Mouse (Mus musculus) splenic B cell, adult 2 months (primary cell): ENCODE measurements around the gene Fbxo33.

Experiments
- DNase-seq: peaks from one replicate; pipeline ENCODE4 v3.0.0-alpha.2; 2011; ENCODE audit warnings: low read depth, low spot score
- H3K27me3 ChIP-seq: 2 replicates; pipeline ENCODE4 v1.6.1; 2012; ENCODE audit warnings: mild to moderate bottlenecking, low read length, moderate library complexity, mixed read lengths; ENCODE audit not compliant: control insufficient read depth, poor library complexity, insufficient read depth, severe bottlenecking
- H3K36me3 ChIP-seq: 2 replicates; pipeline ENCODE4 v1.6.1; 2012; ENCODE audit warnings: mild to moderate bottlenecking, low read length, moderate library complexity, mixed read lengths; ENCODE audit not compliant: control insufficient read depth, poor library complexity, insufficient read depth, severe bottlenecking

Fbxo33 gene

DNA sequence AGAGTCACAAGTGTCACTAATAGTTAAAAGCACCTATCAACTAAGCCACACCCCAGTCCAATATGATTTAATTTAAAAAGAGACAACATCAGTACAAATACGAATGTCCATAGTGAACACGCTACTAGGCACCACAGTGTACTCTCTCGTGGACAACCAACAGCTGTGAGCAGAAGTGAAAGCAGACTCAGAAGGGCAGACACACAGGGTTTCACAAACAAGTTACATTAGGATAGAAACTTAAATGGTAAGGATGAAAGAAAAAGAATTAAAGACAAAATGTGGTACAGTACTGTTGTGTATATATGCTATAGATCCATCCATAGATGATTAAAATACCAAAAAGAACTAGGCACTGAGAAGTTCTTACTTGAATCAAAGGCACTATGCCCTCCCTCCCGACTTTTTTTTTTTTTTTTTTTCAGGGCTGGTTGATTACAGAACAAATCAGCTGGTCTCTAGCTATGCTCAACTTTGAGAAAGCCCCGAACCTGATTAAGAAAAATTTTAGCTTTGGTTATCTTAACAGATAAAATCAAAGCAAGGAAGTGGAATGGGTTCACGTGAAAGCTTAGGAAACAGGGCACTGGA, 2.8 kb downstream of the Fbxo33 start:
- Histone ChIP-seq H3K36me3 (no peaks in the 10 kb centered on the region), H3K27me3 (no peaks in the 10 kb centered on the region)
- peak; percentile 63 for DNase-seq

DNA sequence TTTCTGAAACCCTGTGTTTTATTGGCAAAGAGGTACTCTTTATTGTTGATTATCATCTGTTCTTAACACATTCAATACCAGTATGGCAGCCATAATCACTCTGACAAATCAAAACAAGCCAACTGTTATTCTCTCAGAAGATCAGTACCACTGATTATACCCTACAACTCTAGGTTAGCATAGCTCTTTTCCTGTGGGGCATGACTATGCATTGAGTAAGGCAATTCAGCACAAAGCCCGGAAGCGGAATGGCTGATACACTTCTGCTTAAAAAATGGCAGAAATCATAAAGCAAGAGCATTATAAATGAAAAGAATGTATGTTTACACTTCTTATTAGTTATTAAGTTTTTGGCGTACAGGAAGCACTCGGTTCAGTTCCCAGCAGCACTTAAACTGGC, 3.3 kb downstream of the Fbxo33 start:
- H3K27me3 ChIP-seq = no peaks in the 10 kb centered on the region

DNA sequence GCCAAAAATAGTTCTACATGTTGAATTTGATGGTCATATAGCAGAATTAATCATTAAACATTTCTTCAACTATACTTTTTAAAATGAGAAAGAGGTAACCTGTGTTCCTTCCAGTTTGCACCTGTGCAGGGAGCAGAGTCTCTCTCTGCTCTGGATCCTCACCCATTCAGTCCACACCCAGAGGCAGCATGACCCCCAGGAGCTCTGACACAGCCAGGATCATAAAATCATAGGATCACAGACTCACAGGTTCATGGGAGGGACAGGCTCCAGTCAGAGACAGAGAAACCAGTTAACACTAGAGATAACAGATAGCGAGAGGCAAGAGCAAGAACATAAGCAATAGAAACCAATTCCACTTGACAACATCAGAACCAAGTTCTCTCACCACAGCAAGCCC, 11.7 kb downstream of the Fbxo33 start:
- no peaks in the 10 kb centered on the region for H3K27me3 ChIP-seq
- H3K36me3 ChIP-seq = peaks cover 11% of the 10 kb centered on the region
- DNase-seq = no peak

More for the DNA sequence above, 3.3 kb downstream of the Fbxo33 start:
- no peaks in the 10 kb centered on the region for H3K36me3 ChIP-seq
- DNase-seq = peak; percentile 36

DNA sequence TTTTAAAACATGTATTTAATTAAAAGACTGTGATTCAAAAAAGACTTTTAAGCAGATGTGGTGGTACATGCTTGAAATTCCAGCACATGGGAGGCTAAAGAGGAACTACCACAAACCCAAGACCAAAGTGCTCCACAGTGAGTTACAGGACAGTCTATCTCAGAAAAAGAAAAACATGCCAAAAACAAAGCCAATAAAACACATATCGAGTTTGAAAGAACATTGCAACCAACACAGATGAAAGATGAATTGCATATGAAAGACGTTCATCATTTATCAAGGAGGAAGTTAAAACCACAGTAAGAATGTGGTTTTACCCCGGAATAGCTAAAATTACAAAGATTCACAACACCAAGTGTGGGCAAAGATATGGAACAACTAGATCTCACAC, 12.5 kb downstream of the Fbxo33 start:
- DNase-seq = peak; percentile 47
- no peaks in the 10 kb centered on the region for H3K27me3 ChIP-seq
- peaks cover 14% of the 10 kb centered on the region for H3K36me3 ChIP-seq

DNA sequence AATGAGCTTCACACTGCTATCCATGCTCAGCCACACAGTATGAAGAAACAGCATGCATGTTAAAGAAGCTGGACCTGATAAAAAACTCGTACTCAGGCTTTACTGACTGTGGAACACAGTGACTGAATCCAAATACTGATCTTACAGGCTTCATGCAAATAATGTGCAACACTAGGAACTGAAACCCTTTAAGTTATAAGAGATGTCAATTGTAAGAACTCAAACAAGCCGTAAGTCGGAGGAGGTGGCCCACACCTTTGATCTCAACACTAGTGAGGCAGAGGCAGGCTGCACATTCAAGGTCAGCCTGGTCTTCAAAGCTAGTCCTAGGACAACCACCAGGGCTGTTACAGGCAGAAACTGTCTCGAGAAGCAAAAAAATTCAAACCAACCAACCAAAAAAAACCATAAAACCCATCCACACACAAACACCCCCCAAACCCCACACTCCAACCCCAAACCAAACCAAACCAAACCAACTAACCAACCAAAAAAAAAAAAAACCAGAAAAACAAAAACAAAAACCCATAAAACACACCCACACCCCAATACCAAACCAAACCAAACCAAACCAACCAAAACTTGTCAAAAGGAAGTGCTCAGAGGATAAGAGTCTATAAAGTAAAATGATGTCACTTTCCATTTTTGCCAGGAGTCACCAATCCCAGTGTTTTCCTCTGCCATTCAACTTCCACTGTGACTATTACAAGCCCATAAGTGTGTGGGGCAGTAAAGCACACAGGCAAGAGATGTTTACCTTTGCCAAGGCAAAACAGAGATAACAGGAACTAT, 13.1 kb downstream of the Fbxo33 start:
- peak; percentile 68 for DNase-seq
- H3K27me3 ChIP-seq = no peaks in the 10 kb centered on the region

DNA sequence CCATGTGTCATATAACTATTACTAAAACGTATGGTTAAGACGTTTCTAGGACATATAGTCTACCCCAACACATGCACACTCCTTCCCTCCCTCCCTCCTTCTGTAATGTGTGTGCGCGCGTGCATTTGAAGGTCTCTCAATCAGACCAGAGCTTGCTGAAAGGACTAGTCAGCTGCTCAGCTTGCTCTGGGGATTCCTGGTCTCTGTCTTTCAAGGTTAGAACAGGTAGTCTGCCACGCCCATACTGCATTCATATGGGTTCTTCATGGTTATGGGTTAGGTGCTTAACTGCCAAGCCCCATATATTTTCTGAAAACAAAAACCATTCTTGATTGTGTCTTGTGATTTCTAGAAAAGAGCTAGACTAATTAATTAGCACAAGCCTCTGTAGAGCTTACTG, 14.0 kb downstream of the Fbxo33 start:
- DNase-seq = no peak
- H3K36me3 ChIP-seq = peaks cover 17% of the 10 kb centered on the region
- no peaks in the 10 kb centered on the region for H3K27me3 ChIP-seq

More for the DNA sequence above, 13.1 kb downstream of the Fbxo33 start:
- peaks cover 15% of the 10 kb centered on the region for H3K36me3 ChIP-seq

DNA sequence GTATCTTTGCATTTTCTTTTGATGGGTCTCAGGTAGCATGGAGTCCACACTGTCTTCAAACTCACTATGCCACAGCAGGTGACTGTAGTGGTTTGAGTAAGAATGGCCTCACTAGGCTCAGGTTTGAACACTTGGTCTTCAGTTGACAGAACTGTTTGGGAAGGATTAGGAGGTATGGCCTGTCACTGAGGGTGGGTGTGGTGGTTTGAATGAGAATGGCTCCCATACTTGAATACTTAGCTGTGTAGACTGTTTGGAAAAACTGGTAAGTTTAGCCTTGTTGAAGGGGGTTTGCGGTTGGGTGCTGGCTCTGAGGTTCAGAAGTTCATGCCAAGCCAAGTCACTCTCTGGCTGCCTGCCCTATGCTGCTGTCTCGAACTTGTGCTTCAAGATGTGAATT, 20.2 kb downstream of the Fbxo33 start:
- Histone ChIP-seq H3K36me3 (peaks cover 14% of the 10 kb centered on the region), H3K27me3 (no peaks in the 10 kb centered on the region)
- no peak for DNase-seq

DNA sequence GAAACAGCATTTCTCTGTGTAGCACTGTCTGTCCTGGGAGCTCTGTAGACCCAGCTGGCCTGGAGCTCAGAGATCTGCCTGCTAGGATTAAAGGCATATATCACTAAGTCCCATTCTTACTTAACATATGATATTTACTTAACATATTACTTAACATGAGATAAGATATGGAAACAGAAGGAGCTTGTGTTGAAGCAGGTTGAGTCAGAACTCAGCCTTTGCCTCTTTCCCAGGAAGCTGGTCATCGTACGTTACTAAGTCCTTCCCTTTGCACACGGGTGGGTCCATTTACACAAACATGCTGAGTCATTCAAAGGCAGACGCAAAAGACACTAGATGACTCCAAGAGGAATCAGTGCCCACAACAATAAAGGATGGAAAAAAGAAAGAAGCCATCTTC, 20.8 kb downstream of the Fbxo33 start:
- Histone ChIP-seq H3K27me3 (no peaks in the 10 kb centered on the region), H3K36me3 (peaks cover 11% of the 10 kb centered on the region)
- DNase-seq = no peak

DNA sequence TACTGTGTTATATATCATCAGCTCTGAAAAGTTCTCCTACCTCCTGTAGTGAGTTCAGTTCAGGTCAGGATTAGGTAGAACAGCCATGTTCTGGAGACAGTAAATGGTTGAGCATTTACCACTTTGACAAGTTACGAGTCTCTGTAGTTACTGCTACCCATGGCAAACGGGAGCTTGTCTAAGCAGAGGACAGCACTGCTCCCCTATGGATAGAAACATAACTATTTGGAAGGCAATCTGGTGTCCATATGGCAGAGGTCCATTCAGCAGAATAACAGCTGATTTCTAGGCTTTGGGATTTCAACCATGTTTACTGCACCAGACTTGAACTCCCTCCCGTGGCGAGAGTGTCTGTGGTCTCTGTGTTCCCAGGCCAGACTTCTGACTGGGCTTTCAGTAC, 23.6 kb downstream of the Fbxo33 start:
- H3K27me3 ChIP-seq = no peaks in the 10 kb centered on the region
- no peak for DNase-seq
- H3K36me3 ChIP-seq = peaks cover 2% of the 10 kb centered on the region

DNA sequence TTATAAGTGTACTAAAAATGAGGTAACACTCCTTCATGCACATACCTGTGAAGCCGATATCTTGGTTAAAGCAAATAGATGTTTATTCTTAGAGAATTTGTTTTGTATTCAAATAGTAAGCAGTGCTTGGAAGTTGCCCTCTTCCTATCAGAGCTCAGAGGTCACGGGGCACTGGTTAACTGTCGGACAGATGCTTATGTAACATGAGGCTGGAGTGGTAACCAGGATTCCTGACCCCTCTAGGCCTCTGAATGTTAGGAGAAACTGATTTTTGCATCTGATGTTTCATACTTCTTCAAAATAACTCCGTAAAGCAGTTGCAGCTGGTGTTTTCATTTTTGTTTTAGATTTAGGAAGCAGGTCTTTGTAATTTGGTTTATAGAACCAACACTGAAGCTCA, 24.5 kb downstream of the Fbxo33 start:
- DNase-seq = no peak
- H3K27me3 ChIP-seq = no peaks in the 10 kb centered on the region
- H3K36me3 ChIP-seq = peaks cover 2% of the 10 kb centered on the region; the same call in 1 of the 2 replicates

DNA sequence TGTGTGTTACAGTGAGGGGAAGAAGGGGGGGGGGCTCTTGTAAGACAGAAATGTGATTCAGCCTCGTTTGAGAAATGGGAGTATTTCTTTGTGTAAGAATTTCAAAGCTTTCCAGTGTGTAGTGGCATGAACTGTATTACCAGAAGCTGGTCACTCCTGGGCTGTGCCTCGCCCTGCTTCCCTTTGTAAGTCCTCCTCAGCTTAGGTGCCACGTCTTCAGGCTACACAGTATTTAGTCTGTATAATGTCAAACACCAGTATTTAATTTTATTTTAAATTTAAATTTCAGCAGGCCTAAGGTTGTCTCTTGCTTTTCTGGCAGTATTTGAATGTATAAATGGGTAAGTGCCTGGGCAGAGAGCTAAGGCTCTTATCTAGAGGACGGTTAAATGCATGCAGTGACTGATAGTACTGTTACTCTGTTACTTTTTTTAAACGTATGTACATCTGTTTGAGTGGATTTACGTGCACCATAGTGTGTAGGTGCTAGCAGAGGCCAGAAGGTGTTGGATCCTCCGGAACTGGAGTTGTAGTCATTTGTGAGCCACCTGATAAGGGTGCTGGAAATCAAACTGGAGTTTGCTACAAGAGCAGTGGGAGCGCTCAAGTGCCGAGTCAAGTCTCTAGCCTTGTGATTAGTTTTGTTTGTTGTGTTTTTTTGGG, 25.1 kb downstream of the Fbxo33 start:
- DNase-seq = no peak
- H3K27me3 ChIP-seq = no peaks in the 10 kb centered on the region
- H3K36me3 ChIP-seq = peaks cover 2% of the 10 kb centered on the region; the same call in 1 of the 2 replicates

DNA sequence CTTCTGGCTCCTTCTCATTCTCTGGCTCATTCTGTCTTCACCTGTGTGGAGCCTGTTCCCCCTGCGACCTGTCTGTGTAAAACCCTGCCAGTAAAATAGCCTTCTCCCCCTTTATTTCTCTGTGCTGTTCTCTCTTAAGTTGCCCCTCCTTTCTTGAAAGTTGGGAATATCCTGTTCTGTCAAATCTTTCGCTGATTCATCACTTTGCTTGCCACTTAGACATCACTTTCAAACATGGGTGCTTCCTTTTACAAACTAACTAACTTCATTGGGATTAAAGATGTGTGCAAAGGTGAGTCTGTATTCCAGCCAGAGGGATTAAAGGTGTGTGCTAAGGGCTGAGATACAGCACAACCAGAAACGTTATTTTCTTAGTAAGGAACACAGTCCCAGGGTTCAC, 25.9 kb downstream of the Fbxo33 start:
- no peaks in the 10 kb centered on the region for H3K27me3 ChIP-seq
- no peaks in the 10 kb centered on the region for H3K36me3 ChIP-seq
- no peak for DNase-seq

DNA sequence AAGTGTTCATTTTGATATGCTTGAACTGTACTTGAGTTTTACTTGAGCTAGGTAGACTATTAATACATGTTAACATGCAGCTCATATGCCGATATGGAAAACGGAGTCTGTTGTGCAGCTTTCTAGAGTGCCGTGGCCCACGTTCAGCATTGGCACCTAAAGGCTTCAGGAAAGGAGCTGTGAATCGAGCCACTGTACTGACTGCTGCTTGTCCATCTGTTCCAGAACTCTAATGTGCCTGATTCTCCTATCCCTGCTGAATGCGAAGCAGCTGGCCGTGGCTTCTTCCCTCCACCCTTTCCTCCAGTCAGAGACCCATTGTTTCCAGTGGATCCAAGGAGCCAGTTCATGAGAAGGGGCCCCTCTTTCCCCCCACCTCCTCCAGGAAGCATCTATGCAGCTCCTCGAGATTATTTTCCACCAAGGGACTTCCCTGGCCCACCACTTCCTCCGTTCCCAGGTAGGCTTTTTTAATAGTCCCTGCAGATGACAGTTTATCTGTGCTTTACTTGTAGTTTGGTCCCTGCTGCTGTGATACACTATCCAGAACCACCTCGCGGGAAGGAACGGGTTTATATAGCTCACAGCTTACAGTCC, 31.3 kb downstream of the Fbxo33 start:
- H3K27me3 ChIP-seq = no peaks in the 10 kb centered on the region
- 0 out of 2 replicates have a peak, but pooled peaks cover 8% of the 10 kb centered on the region for H3K36me3 ChIP-seq
- DNase-seq = no peak

DNA sequence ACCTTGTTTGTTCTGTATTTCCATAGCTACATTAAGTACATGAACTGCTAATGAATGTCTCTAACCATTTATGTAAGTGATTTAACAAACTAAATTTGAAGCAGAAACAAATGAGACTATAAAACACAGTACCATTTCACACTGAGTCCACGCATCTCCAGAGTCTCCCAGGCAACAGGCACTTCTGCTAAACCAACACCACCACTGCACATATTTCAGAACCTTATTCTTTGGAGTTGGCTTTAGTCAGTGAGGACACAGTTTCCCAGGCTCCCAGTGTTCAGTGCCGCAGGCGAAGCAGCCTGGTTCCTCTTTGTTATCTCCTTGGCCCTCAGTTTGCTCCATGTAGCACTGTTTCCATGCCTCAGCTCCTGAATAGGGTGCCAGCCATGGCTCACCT, 41.7 kb downstream of the Fbxo33 start:
- no peak for DNase-seq
- H3K36me3 ChIP-seq = peaks cover 14% of the 10 kb centered on the region
- no peaks in the 10 kb centered on the region for H3K27me3 ChIP-seq

DNA sequence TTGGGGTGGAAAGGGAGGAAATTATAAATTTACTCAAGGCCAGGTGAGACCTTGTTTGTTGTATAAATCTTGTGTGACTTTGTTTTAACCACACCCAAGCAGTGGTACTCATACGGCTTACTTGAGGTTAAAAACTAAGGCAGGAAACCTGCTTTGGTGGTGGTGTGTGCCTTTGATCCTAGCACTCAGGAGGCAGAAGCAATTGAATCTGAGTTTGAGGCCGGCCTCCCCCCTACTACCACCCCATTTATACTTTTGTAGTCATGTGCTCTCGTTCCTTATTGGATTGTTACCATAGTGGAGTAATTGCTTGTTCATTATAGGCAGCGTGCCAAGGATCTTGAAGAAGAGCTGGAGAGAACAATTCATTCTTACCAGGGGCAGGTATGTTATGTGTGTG, 49.6 kb downstream of the Fbxo33 start:
- DNase-seq = no peak
- H3K36me3 ChIP-seq = peaks cover 18% of the 10 kb centered on the region
- no peaks in the 10 kb centered on the region for H3K27me3 ChIP-seq
